Mouse (Mus musculus) lung, postnatal 0 days (tissue): ENCODE results near the gene C2cd4a.

Experiments
- CTCF ChIP-seq: IDR thresholded peaks from 2 replicates; pipeline ENCODE4 v1.5.1; 2016; ENCODE audit warnings: antibody characterized with exemption, mild to moderate bottlenecking
- EP300 ChIP-seq: IDR thresholded peaks from 2 replicates; pipeline ENCODE4 v1.6.1; 2016; ENCODE audit warnings: antibody characterized with exemption, mild to moderate bottlenecking, control low read depth

DNA sequence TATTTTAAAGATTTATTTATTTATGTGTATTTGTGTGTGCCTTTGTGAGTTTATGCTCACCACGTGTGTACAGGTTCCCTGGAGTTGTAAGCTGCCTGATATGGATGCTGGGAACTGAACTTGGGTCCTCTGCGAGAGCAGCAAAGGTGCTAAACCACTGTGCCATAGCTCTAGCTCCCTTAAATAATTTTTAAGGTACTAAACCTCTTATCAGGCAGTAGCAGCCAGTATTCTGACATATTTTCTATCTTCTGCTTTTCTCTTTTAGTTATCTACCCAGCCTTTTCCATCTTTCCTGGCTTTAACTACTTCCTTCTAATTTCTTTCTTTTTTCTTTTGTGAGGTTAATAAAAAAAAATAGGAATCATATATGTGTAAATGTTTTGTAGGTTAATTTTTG, 28.1 kb upstream of the C2cd4a start:
- TF ChIP-seq CTCF (no peak), EP300 (no peak)
